Comparison of ENCODE assay signal across 8 mouse cellular contexts in genomic region chr15:11590542-11591116, GRCm38 (mm10).
DNase-seq lines count a peak whose midpoint lies in the region; ATAC-seq lines count a peak whose summit lies in the region.

No protein-coding gene starts in this region.

- H3K4me3 ChIP-seq in heart, embryonic 15.5 days = no peak overlapping the region
- no peak overlapping the region for H3K4me3 ChIP-seq in forebrain, embryonic 15.5 days

- H3K9me3 ChIP-seq in heart, embryonic 15.5 days (replicated peaks) = no peaks in the 10 kb centered on the region
- no peaks in the 10 kb centered on the region for H3K9me3 ChIP-seq in forebrain, embryonic 15.5 days

- H3K9ac ChIP-seq in heart, embryonic 15.5 days = no peak overlapping the region
- no peak overlapping the region for H3K9ac ChIP-seq in forebrain, embryonic 15.5 days (replicated peaks)

- intact Hi-C loops in heart, postnatal 25 days (cut with DNase I) = loop anchor here (1.0 to 2.0 kb wide), 2 partner anchors 320 to 376 kb away; no protein-coding TSS in a partner anchor
- intact Hi-C loops in heart, postnatal 14 days (cut with DNase I) = loop anchor here (5.0 kb wide), 1 partner anchor 152 kb away; no protein-coding TSS in a partner anchor

- 29% methylated on average over 9 of the region's 9 CpGs for WGBS in heart, embryonic 15.5 days
- 57% methylated on average over 9 of the region's 9 CpGs for WGBS in forebrain, embryonic 15.5 days

- no peaks in the 10 kb centered on the region for H3K27me3 ChIP-seq in heart, embryonic 15.5 days
- H3K27me3 ChIP-seq in forebrain, embryonic 15.5 days = no peaks in the 10 kb centered on the region

- no peaks in the 10 kb centered on the region; the same call in 1 of the 2 replicates for H3K4me1 ChIP-seq in heart, embryonic 15.5 days (replicated peaks)
- H3K4me1 ChIP-seq in forebrain, embryonic 15.5 days = no peaks in the 10 kb centered on the region

- no peaks in the 10 kb centered on the region for H3K36me3 ChIP-seq in heart, embryonic 15.5 days
- H3K36me3 ChIP-seq in forebrain, embryonic 15.5 days = no peaks in the 10 kb centered on the region

- no peak for DNase-seq in heart, postnatal 25 days (ENCODE audit: low spot score)
- DNase-seq in thymus, postnatal 14 days = peak; percentile 13
- DNase-seq in thymus, postnatal 25 days = no peak
- DNase-seq in heart, postnatal 14 days = peak; percentile 17 to 36
- DNase-seq in retina, embryonic 14.5 days (ENCODE audit: low spot score) = peak; percentile 69
- DNase-seq in cerebellum, adult 11-12 months = no peak

- no peak overlapping the region for H3K4me2 ChIP-seq in heart, embryonic 15.5 days
- H3K4me2 ChIP-seq in forebrain, embryonic 15.5 days (replicated peaks) = no peak overlapping the region

- 0 out of 2 replicates have a peak overlapping the region, but pooled peaks have one; percentile 29 for H3K27ac ChIP-seq in heart, embryonic 15.5 days
- H3K27ac ChIP-seq in forebrain, embryonic 15.5 days (replicated peaks) = no peak overlapping the region

- ATAC-seq in heart, embryonic 15.5 days (replicated peaks; ENCODE audit: insufficient number of reproducible peaks, insufficient read depth, low FRiP score, low read depth) = no peak
- ATAC-seq in forebrain, embryonic 15.5 days (replicated peaks) = no peak; the same call in 1 of the 2 replicates

Comparison
In these comparisons a context has a peak if more than half of its experiments do, and no peak if none do; other contexts are left out.
1. DNase-seq: peak in thymus, postnatal 14 days (single experiment), heart, postnatal 14 days (2 of 2) and retina, embryonic 14.5 days (single experiment); none in heart, postnatal 25 days (single experiment), thymus, postnatal 25 days (single experiment) and cerebellum, adult 11-12 months (single experiment).